Mouse (Mus musculus) embryo, embryonic 10.5 days (tissue): ENCODE measurements around the gene Tnik.
A peak's percentile ranks its signal among the peaks of the same experiment; 100 is the strongest.

Experiments
- DNase-seq: peaks from one replicate; pipeline ENCODE4 v3.0.0-alpha.2; 2015; ENCODE audit warnings: low spot score

Tnik gene

DNA sequence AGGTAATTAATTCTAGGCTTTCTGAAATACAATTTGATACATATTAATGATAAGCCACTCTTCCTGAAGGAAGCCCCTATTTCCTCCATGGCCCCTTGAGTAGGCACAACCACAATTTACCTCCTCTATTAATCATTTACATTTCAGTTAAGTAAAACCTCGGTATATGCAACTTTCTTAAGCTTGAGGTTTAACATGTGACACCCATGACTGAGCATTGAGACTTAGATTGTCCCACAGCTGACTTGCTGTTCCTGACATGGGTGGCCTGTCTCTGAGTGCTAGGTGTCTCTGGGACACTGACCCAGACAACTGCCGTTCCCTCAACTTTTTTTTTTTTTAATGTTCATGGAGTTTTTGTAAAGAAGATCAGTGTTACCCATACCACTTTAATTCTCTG, 358.8 kb downstream of the Tnik start:
- DNase-seq = no peak

DNA sequence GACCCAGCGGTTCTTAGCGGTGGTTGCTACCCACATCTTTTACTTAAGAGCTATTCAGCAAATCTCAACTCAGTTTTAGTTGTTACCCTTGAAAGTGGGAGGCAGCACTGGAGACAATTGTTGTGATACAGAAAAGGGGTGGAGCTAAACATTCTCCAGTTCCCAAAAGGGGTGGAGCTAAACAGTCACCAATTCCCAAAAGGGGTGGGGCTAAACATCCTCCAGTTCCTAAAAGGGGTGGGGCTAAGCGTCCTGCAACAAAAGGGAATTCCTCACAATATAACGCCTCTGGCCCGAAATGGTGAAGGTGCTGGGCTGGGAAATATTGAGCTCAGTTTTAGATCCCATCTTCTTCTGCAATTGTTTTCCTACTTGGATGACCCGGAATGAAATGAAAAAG, 363.8 kb downstream of the Tnik start:
- no peak for DNase-seq

DNA sequence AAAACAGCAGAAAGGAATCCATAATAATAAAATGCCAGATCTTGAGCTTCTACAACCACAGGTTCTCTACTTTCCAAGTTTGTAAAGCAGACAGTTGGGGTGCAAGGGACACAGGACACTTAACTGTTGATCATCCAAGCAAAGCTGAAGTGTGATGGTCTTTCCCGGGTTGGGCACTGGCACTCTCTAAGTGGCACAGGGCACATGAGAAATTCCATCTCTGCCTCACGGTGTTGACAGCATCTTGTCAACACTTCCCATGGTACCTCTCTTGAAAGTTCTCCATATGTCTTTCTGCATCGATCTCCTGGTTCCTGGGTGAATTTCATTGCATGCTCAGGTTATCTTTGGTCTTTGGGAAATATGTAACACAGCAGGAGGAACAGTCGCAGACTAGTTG, 373.8 kb downstream of the Tnik start:
- no peak for DNase-seq

DNA sequence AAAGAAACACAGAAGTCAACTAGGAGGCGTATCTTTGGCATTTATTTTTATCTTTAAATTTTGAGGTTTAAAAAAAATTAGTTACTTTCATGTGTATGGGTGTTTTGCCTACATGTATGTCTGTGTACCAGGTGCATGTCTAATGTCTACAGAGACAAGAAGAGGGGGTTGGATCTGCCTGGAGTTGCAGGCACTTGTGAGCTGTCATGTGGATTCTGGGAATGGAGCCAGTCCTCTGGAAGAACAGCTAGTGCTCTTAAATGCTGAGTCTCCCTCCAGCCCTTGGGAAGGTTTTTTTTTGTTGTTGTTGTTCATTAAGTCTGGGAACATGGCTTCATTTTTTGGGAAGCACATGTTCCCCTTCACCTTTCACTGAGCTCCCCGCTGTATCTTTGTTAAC, 375.9 kb downstream of the Tnik start:
- DNase-seq = no peak

DNA sequence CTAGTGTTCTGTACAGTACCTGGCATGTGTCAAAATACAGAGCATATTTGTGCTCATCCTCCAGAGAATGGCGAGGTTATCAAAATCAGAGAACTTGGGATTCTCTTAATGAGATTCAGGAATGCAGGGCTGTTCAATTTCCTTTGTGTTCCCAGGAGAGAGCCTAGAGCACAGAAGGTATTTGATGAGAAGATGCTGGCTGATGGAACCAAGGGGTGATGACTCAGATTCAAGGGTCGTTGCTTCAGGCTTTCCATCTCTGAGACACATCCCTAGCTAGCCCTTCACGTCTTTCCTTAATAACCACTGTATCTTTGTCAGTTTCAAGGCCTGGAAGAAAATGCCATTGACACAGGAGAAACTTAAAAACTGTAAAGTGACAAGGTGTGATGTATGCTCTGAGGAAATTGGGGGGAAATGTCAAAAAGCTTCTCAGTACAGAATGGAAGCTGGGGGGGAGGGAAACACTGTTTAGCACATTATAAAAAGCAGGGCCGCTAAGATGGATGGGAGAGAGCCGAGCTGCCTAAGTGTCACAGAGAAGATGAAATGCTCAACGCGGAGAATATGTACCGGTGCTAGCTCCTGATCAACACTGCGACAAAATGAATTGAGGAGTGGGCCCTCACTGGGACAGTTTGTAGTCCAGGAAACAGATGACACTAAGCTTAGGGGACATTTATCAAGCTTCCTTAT, 380.4 kb downstream of the Tnik start:
- peak; percentile 3 for DNase-seq

DNA sequence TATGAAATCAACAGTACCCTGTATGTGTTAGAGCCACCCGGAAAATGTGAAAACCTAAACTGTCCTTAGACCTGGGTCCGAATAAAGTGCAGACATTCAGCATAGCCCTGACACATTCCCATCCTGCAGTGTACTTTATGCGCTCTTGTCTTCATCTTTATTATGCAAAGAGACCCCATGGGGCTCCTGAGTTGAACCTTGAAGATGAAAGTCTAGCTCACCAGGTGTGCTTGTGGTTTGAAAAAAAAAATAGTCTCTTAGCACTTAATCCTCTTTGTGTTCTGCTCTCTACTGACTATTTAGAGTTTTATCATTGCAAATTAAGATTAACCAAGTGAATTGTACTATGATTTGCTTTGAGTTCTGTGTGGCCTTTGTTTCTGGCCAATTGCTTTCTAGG, 389.6 kb downstream of the Tnik start:
- DNase-seq = no peak

DNA sequence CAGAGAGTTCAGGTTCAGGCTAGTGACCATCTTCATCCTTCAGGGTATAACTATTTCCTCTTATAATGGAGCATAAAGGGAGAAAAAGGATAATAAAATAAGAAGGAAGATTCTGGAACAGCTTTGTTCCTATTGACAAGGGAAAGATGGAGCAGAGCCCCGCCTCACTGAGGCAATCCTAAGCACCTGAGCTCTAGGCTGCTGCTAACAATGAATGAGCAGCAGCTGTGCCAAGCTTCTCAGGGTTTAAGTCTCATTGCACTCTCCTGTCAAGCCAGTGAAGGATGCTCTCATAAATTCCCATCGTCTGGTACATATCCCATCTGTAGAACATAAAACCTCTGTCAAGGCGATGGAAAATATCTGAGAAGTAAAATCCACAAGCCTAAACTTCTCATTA, 390.0 kb downstream of the Tnik start:
- no peak for DNase-seq

DNA sequence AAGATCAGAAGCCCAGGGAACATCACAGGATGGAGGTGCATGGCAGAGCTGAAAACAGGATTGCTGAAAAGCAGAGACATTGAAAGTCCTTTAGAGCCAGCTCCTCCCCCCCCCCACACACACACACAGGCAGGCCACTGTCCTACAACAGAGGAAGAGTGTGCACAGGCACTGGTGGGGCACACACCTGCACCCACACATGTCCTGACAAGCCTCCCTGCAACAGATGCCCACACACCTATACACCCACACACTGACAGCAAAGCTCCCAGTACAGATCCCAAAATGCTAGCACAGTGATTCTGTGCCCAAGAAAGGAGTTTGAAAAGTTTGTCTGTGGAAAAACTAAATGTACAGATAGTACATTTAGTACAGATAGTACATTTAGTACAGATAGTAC, 391.7 kb downstream of the Tnik start:
- no peak for DNase-seq

DNA sequence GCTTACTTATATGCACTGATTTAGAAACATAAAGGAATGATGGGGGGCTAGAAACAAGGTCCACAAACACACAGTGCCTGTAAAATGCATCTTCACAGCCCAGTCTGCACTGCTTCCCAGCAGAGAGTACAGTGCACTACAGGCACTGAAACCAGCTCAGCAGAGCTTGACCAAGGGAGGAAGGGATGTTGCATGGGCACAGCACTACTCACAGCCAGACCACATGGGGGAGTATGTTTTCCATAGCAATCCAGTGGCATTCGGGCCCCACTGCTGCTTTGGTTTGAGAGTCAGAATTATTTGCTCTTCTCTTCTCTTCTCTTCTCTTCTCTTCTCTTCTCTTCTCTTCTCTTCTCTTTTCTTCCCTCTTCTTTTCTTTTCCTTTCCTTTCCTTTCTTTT, 395.3 kb downstream of the Tnik start:
- peak; percentile 31 for DNase-seq

DNA sequence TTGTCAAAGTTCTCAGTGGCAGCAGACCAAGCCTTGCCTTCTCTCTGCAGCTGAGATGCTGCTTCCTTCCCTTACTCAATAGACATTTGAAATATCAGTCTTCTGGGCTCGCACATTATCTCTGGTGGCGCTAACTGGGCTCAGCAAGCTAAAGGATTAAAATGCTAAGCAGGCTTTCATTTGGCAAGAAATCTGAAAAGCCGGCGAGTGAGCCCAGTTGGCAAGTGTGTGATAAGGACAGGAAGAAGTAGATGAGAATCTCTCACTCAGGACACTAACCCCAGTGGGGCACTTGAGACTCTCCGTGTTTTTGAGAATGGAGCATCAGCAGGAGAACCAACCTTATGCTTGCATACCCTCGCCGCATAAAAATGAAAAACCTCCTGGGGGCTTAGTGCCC, 417.8 kb downstream of the Tnik start:
- DNase-seq = no peak

DNA sequence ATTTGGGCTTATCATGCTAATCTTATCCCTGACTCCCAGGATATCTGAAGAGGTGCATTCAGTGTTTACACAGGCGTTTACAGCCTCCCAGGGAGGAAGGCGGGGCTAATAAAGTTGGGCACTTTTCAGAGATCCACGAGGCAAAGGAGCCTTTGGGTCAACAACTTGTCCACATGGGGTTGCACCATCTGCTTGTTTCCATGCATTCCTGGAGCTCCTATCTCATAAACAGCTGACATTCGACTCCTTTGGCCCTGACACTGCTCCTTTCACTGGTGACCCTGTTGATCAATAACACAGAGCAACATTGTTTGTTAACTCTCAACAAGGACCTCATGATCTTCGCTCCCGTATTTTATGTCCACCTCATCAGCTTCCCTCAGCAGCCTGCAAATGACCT, 418.9 kb downstream of the Tnik start:
- DNase-seq = peak; percentile 6

DNA sequence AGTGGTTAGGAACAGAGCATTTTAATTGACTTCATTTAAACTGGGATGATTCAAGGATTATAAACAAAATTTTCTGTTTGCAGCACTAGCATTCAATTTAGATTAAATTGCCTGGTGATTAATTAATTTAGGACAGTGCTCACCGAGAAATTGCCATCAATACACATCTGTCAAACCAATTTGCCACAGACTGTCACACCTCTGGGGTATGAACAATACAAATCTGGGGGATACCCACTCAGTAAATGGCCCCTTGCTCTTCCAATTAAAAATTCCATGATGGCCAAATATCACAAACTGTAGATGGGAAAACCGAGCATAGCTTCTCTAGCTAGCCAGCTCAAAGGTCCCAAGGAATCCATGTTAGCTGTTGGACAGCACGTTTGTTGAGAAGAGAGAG, 419.4 kb downstream of the Tnik start:
- DNase-seq = no peak

DNA sequence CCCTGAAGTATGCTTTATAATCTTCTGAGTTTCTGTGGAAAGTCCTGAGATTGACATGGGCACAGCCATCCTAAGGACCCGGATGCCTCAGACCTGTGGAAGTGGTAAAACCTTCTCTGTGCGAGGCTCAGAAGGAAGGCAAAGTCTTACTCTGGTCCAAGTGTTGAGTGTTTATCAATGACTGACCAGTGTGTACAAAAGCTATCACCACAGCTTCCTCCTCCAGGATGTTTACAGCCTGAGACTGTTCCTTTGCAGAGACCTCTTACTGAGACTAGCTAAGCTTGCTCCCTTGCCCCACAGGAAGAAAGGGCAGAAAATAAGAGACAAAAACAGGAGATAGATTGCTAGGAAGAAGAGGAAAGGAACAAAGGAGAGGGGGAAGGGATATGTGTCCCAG, 422.5 kb downstream of the Tnik start:
- DNase-seq = no peak

DNA sequence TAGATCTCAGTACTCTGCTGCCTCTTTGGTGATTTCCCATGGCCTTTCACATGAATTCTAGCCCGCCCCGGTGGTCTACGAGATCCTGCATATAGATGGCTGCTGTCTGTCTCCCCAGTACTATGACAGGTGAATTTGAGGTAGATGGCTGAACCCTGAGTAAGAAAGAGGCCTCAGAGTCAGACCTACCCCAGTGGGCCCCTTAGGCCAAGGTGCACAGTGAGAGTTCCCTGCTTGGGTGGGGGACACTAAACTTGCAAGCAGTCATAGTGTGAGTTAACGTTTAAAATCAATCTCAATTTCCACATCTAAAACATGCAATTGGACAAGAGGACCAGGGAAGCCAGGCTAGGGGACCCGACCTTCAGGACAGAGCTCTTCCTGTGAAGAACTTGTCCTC, 431.8 kb downstream of the Tnik start:
- no peak for DNase-seq

DNA sequence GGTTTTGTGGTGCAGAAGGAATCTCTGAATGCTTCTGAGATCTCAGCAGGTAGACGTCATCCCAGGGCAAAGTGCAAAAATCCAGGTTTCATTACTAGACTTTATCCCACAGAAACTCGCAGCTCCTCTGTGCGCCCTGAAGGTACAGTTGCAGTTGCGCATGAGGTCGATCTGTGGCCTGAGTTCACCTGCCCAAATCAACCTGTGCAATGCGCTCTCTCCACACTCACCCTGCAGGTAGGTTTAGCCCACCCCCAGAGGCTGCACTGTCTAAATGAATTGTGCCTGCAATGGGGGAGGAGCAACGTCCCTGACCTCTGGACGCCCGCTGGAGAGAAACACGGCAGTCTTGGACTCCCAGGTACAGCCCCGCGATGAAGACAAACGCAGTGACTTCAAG, 432.6 kb downstream of the Tnik start:
- DNase-seq = no peak

DNA sequence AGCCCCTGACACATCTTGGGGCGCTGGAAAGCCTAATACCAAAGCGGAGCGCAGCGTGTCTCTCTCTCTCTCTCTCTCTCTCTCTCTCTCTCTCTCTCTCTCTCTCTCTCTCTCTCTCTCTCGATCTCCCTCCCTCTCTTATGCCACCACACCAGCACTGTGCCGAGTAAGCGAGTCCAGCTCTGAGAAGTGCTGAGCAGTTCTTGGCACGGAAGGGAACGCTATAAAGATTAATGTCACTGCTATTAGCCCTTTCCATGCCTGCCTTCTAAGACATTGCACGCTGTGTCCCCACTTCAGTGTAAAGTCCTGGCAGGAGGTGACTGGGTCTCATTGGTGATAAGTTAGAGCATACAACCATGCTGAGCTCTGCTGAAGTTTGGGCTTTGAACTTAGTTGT, 433.1 kb downstream of the Tnik start:
- DNase-seq = no peak

DNA sequence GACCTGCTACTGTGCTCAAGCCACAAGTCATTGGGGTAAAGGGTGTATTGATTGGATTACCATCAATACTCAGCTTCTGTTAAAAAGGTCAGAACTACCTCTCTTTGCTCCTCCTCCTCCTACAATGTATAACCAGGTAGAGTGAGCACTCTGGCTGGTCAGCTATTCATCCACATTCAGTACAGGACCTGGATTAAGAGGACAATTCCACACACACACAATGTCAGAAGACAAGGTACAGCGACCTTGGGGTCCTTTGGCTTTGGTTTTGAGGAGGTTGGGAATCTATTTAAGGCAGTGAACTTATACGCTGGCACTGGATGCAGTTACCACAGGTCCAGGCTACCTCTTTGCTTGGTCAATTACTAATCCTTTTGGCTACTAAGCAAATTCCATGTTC, 434.8 kb downstream of the Tnik start, which contains the start of gene Slc2a2:
TSS of gene Slc2a2 (plus strand) at position 107 of the 400 bp plus-strand sequence.
- DNase-seq = no peak

DNA sequence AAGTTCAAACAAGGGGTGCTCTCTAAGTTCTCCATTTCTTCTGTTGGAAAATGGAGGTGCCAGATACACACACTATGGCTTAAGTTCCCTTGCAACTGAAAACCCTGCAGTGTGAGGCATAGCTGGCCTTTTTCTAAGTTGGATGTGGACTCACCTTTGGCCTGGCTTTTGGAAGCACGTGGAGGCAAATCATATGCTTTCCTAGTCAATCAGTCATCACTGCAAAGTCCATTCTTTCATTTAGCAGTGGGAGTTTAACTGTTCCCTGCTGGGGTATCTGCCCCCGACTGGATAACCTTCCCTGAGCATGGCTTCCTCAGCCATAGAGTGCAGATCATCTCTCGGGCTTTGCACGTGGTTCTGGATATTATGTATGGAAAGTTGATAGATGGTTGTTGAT, 436.6 kb downstream of the Tnik start:
- no peak for DNase-seq

DNA sequence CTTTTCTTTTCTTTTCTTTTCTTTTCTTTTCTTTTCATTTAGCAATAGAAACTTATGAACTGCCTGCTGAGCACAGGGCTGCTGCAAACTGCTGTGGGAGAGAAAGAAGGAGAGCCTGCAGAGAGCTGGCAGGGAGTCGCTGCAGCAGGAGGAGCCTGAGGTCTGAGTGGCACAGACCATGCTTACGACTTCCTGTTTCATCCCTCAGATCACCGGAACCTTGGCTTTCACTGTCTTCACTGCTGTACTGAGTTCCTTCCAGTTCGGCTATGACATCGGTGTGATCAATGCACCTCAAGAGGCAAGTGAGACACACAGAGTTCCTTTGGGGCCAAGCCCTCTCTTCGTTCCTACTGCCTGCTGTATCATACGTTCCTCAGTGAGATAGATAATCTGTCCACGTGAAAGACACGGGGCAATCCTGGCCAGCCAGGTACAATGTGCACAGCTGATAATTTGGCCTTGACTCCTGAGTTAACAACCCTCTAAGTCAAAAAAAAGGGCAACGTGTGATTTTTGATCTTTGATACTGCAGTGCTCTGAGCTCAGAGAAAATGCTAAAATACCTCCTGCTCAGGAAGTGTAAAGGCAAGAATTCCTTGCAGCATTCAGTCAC, 442.6 kb downstream of the Tnik start:
- DNase-seq = no peak

DNA sequence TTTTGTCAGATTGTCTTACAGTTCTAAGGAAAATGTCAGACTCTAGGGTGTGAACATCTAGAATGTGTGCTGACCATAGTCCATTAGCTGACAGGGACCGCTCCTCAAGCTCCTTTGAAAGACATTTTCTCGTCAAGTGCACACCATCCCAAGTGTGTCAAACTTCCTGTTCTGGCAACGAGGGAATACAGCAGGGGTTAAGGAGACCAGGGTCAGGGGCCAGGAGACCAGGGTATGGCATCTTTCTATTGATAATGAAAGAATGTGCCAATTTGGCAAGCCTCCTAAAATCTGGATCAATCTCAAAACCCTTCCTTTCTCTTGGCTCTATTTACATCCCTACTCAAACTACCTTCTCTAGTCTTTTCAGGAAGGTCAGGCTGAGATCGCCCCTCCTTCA, 443.7 kb downstream of the Tnik start:
- DNase-seq = no peak

DNA sequence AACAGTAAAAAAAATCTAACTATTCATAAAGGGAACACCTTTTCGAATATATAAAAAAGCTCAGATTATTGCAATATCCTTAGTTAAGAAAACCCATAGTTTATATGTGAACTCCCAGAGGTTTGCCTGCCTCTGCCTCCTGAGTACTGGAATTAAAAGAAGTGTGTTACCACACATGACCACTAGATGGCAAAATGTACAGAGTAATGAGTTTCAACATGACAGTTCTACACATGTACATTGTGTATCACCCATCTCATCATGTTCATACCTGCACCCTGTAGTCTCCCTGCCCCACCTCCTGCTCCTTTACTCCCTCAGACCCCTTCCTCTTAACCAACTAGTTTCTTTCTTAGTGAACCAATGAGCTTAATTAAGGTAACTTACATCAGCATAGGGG, 446.7 kb downstream of the Tnik start:
- peak; percentile 32 for DNase-seq

DNA sequence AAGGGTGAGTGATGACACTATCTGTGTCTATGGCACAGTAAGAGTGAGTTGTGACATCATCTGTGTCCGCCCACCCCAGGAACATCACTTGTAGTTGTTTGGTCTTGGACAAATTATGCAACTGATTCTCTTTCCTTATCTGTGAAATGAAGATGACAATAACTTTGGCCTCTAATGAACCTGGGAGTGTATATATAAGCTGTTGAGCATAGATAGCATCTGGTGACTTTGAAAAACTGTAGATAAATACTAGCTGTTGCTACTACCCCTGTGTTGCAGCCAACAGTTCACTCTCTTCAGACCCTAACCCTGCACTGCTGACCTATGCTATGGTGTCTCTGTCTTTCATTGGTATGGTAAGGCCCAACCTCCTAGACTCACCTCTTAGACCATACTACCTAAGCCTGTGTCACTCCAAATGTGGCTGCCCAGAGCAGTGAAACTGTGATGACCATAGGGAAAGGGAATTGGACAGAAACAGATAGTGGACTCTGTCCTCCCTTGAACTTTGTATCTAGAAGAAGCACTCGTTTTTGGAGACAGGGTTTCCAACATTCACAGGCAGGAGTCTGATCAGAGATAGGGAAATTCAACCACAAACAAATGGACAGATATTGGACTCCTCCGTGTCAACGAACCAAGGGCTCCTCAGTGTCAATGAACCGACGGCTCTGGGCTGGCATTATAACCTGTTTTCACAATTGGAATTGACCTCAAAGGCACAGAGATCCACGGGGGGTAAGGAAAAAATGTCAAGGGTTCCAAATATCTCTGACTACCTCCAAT, 451.1 kb downstream of the Tnik start:
- DNase-seq = no peak

DNA sequence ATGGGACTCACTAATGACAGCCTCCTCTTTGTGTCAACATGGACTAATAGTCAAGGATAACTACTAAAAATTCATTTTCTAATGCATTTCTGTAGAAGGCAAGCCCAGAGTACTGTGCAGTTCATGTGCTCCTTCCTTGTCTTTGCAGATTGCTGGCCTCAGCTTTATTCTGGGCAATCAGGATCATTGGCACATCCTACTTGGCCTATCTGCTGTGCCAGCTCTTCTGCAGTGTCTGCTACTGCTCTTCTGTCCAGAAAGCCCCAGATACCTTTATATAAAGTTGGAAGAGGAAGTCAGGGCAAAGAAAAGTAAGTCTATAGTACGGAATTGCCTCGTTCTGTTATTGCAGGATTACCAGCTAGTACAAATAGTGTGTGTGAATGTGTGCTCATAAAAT, 455.5 kb downstream of the Tnik start:
- DNase-seq = no peak
